Comparison of ENCODE assay signal across 8 mouse cellular contexts in genomic region chr2:93353725-93354124, GRCm38 (mm10). TPM values are rescaled to one million over a fixed set of nuclear protein-coding genes. Genes with fewer than 3 reads are reported as not detected.
DNase-seq lines count a peak whose midpoint lies in the region; ATAC-seq and TF ChIP-seq lines count a peak whose summit lies in the region.

No protein-coding gene starts in this region.

- ATAC-seq in hindbrain, embryonic 12.5 days (ENCODE audit: low FRiP score) = 0 out of 2 replicates have a peak, but pooled peaks have one; percentile 21
- ATAC-seq in hindbrain, embryonic 13.5 days (ENCODE audit: low FRiP score) = no peak
- ATAC-seq in heart, embryonic 11.5 days (replicated peaks; ENCODE audit: insufficient number of reproducible peaks, low FRiP score, low TSS enrichment) = peak; percentile 92
- ATAC-seq in lung, embryonic 15.5 days (ENCODE audit: borderline replicate concordance, extremely low read depth, low FRiP score, low TSS enrichment) = peak; percentile 76; the same call in 1 of the 2 replicates

- TF ChIP-seq RAD21 in MEL (IDR thresholded peaks at IDR 0.05; ENCODE audit: low read depth, low read length) = no peak

- H3K4me1 ChIP-seq in hindbrain, embryonic 12.5 days = peaks cover 7% of the 10 kb centered on the region
- H3K4me1 ChIP-seq in hindbrain, embryonic 13.5 days (replicated peaks) = peaks cover 21% of the 10 kb centered on the region
- peaks cover 8 to 61% of the 10 kb centered on the region in 2 experiments; a peak in 3 of 4 replicates for H3K4me1 ChIP-seq in MEL (ENCODE audit: control insufficient read depth in 1 of 2, insufficient read depth in 2 of 2, low read length in 2 of 2)
- peaks cover 20% of the 10 kb centered on the region for H3K4me1 ChIP-seq in heart, embryonic 11.5 days (ENCODE audit: control insufficient read depth, insufficient read depth, low read length)
- H3K4me1 ChIP-seq in lung, embryonic 15.5 days = no peaks in the 10 kb centered on the region

- DNase-seq in MEL (ENCODE audit: low read depth, low spot score) = peak; percentile 86
- DNase-seq in T-cell, adult 2 months (ENCODE audit: low spot score) = no peak
- DNase-seq in thymus, postnatal 10 days (ENCODE audit: low spot score in 2 of 2) = no peak
- DNase-seq in gastrocnemius, postnatal 36 days = no peak

- H3K36me3 ChIP-seq in hindbrain, embryonic 12.5 days = no peaks in the 10 kb centered on the region
- H3K36me3 ChIP-seq in hindbrain, embryonic 13.5 days = no peaks in the 10 kb centered on the region
- H3K36me3 ChIP-seq in MEL (ENCODE audit: control insufficient read depth in 1 of 2, insufficient read depth in 2 of 2, low read length in 2 of 2) = peaks cover 0 to 29% of the 10 kb centered on the region in 2 experiments; a peak in 2 of 4 replicates
- no peaks in the 10 kb centered on the region for H3K36me3 ChIP-seq in heart, embryonic 11.5 days (ENCODE audit: control insufficient read depth, insufficient read depth, low read length)
- H3K36me3 ChIP-seq in lung, embryonic 15.5 days = no peaks in the 10 kb centered on the region

- 88% methylated on average over 4 of the region's 4 CpGs for WGBS in hindbrain, embryonic 12.5 days
- WGBS in hindbrain, embryonic 13.5 days = 82% methylated on average over 4 of the region's 4 CpGs
- 13% methylated on average over 4 of the region's 4 CpGs for WGBS in heart, embryonic 11.5 days (ENCODE audit: insufficient replicate concordance)
- 29% methylated on average over 4 of the region's 4 CpGs for WGBS in lung, embryonic 15.5 days

- no peaks in the 10 kb centered on the region for H3K79me2 ChIP-seq in MEL (ENCODE audit: control insufficient read depth, insufficient read depth, low read length, poor library complexity)

- H3K27ac ChIP-seq in hindbrain, embryonic 12.5 days = no peak overlapping the region
- no peak overlapping the region for H3K27ac ChIP-seq in hindbrain, embryonic 13.5 days
- H3K27ac ChIP-seq in MEL (ENCODE audit: control insufficient read depth, low read depth, low read length) = peak overlapping the region; percentile 81
- H3K27ac ChIP-seq in heart, embryonic 11.5 days (ENCODE audit: low read depth, low read length) = peak overlapping the region; percentile 89
- peak overlapping the region; percentile 62; the same call in 1 of the 2 replicates for H3K27ac ChIP-seq in lung, embryonic 15.5 days

- intact Hi-C loops in gastrocnemius, postnatal 36 days (cut with DNase I) = no loop called here

- TF ChIP-seq CTCF in MEL (IDR thresholded peaks at IDR 0.05 in 2 of 3, conservative IDR thresholded peaks at IDR 0.05 in 1 of 3; ENCODE audit: control insufficient read depth in 1 of 3, insufficient read depth in 1 of 3, low read depth in 2 of 3, low read length in 3 of 3, poor library complexity in 1 of 3, severe bottlenecking in 1 of 3) = no peak

- 0 out of 4 replicates have a peak, but pooled peaks of 1 of the 2 experiments have one; percentile 23 for TF ChIP-seq POLR2A in MEL (IDR thresholded peaks at IDR 0.05; ENCODE audit: control insufficient read depth in 1 of 2, insufficient read depth in 1 of 2, low read depth in 1 of 2, low read length in 2 of 2, poor library complexity in 1 of 2)

- H3K4me2 ChIP-seq in hindbrain, embryonic 12.5 days (replicated peaks) = no peak overlapping the region
- no peak overlapping the region for H3K4me2 ChIP-seq in hindbrain, embryonic 13.5 days
- H3K4me2 ChIP-seq in heart, embryonic 11.5 days = peak overlapping the region; percentile 45
- no peak overlapping the region for H3K4me2 ChIP-seq in lung, embryonic 15.5 days

- H3K27me3 ChIP-seq in hindbrain, embryonic 12.5 days = no peaks in the 10 kb centered on the region
- H3K27me3 ChIP-seq in hindbrain, embryonic 13.5 days = no peaks in the 10 kb centered on the region; the same call in 1 of the 2 replicates
- H3K27me3 ChIP-seq in MEL (ENCODE audit: control insufficient read depth in 1 of 2, insufficient read depth in 2 of 2, low read length in 2 of 2) = no peaks in the 10 kb centered on the region
- H3K27me3 ChIP-seq in heart, embryonic 11.5 days (ENCODE audit: control insufficient read depth, insufficient read depth, low read length) = no peaks in the 10 kb centered on the region
- no peaks in the 10 kb centered on the region for H3K27me3 ChIP-seq in lung, embryonic 15.5 days

- peak; percentile 97 to 98 for TF ChIP-seq EP300 in MEL (IDR thresholded peaks at IDR 0.05; ENCODE audit: low read depth in 1 of 2, low read length in 2 of 2)

- no peak overlapping the region for H3K4me3 ChIP-seq in hindbrain, embryonic 12.5 days
- no peak overlapping the region for H3K4me3 ChIP-seq in hindbrain, embryonic 13.5 days
- no peak overlapping the region for H3K4me3 ChIP-seq in MEL (ENCODE audit: control insufficient read depth in 1 of 2, insufficient read depth in 1 of 2, low read depth in 2 of 2, low read length in 2 of 2)
- H3K4me3 ChIP-seq in heart, embryonic 11.5 days (ENCODE audit: low read depth, low read length) = peak overlapping the region; percentile 14; the same call in 1 of the 2 replicates
- no peak overlapping the region for H3K4me3 ChIP-seq in lung, embryonic 15.5 days

- H3K9me3 ChIP-seq in hindbrain, embryonic 12.5 days (replicated peaks) = no peaks in the 10 kb centered on the region
- no peaks in the 10 kb centered on the region for H3K9me3 ChIP-seq in hindbrain, embryonic 13.5 days
- H3K9me3 ChIP-seq in MEL (replicated peaks; ENCODE audit: insufficient read depth, low read length) = no peaks in the 10 kb centered on the region
- H3K9me3 ChIP-seq in heart, embryonic 11.5 days (replicated peaks; ENCODE audit: control insufficient read depth, low read length) = no peaks in the 10 kb centered on the region
- H3K9me3 ChIP-seq in lung, embryonic 15.5 days = no peaks in the 10 kb centered on the region

- no peak overlapping the region for H3K9ac ChIP-seq in hindbrain, embryonic 12.5 days
- H3K9ac ChIP-seq in hindbrain, embryonic 13.5 days = no peak overlapping the region
- peak overlapping the region; percentile 28 for H3K9ac ChIP-seq in MEL (ENCODE audit: control insufficient read depth, low read depth, low read length, poor library complexity, severe bottlenecking)
- no peak overlapping the region; the same call in 1 of the 2 replicates for H3K9ac ChIP-seq in heart, embryonic 11.5 days (ENCODE audit: low read depth, low read length)
- H3K9ac ChIP-seq in lung, embryonic 15.5 days = no peak overlapping the region

TF ChIP-seq in MEL, 35 proteins besides CTCF, POLR2A, EP300 and RAD21 (continues in another document):
- TF ChIP-seq SMC3 (IDR thresholded peaks at IDR 0.05; ENCODE audit: low read depth, low read length) = no peak
- peak; percentile 42; the same call in 1 of the 2 replicates for TF ChIP-seq MYB (IDR thresholded peaks at IDR 0.05; ENCODE audit: low read depth, low read length)
- TF ChIP-seq UBTF (IDR thresholded peaks at IDR 0.05; ENCODE audit: borderline replicate concordance, insufficient read depth, low read depth, low read length) = no peak
- TF ChIP-seq TAL1 (IDR thresholded peaks at IDR 0.05; ENCODE audit: low read length) = peak; percentile 98
- TF ChIP-seq ETS1 (IDR thresholded peaks at IDR 0.05; ENCODE audit: low read depth, low read length) = peak; percentile 87
- TF ChIP-seq POLR2AphosphoS5 (IDR thresholded peaks at IDR 0.05; ENCODE audit: borderline replicate concordance, low read depth, low read length) = no peak
- TF ChIP-seq NRF1 (IDR thresholded peaks at IDR 0.05; ENCODE audit: insufficient read depth, low read depth, low read length, poor library complexity, severe bottlenecking) = no peak
- peak; percentile 61 for TF ChIP-seq CHD2 (IDR thresholded peaks at IDR 0.05; ENCODE audit: low read length)
- peak; percentile 96 for TF ChIP-seq MAZ (IDR thresholded peaks at IDR 0.05; ENCODE audit: low read depth, low read length)
- peak; percentile 82 for TF ChIP-seq RCOR1 (IDR thresholded peaks at IDR 0.05; ENCODE audit: low read depth, low read length)
- TF ChIP-seq MAX (IDR thresholded peaks at IDR 0.05; ENCODE audit: low read length) = no peak
- no peak for TF ChIP-seq MYC (IDR thresholded peaks at IDR 0.05; ENCODE audit: low read depth, low read length)
- no peak for TF ChIP-seq CHD1 (IDR thresholded peaks at IDR 0.05; ENCODE audit: low read depth, low read length)
- peak; percentile 47; the same call in 1 of the 2 replicates for TF ChIP-seq ELF1 (IDR thresholded peaks at IDR 0.05; ENCODE audit: low read depth, low read length)
- TF ChIP-seq USF1 (IDR thresholded peaks at IDR 0.05; ENCODE audit: low read depth, low read length) = no peak
- TF ChIP-seq KAT2A (conservative IDR thresholded peaks at IDR 0.05; ENCODE audit: low read depth, low read length) = no peak; the same call in 1 of the 2 replicates
- TF ChIP-seq ZC3H11A (IDR thresholded peaks at IDR 0.05; ENCODE audit: low read depth, low read length) = 0 out of 2 replicates have a peak, but pooled peaks have one; percentile 12
- no peak for TF ChIP-seq ZMIZ1 (IDR thresholded peaks at IDR 0.05; ENCODE audit: low read depth, low read length)
- TF ChIP-seq MEF2A (IDR thresholded peaks at IDR 0.05; ENCODE audit: extremely low read depth, insufficient replicate concordance, low read depth, low read length, poor library complexity, severe bottlenecking) = 0 out of 2 replicates have a peak, but pooled peaks have one; percentile 20
- TF ChIP-seq SIN3A (IDR thresholded peaks at IDR 0.05; ENCODE audit: low read length) = peak; percentile 61
- no peak for TF ChIP-seq E2F4 (IDR thresholded peaks at IDR 0.05; ENCODE audit: borderline replicate concordance, low read depth, low read length)
- TF ChIP-seq TBP (IDR thresholded peaks at IDR 0.05; ENCODE audit: low read depth, low read length) = no peak
- no peak for TF ChIP-seq ZNF384 (IDR thresholded peaks at IDR 0.05; ENCODE audit: low read depth, low read length)
- TF ChIP-seq BHLHE40 (IDR thresholded peaks at IDR 0.05; ENCODE audit: borderline replicate concordance, low read depth, low read length) = peak; percentile 42; the same call in 1 of the 2 replicates
- TF ChIP-seq HCFC1 (IDR thresholded peaks at IDR 0.05; ENCODE audit: low read depth, low read length) = 0 out of 2 replicates have a peak, but pooled peaks have one; percentile 17

RNA-seq across cellular contexts. Expression of gene Tspan18, which starts 19.4 kb away (rescaled TPM):
- polyA plus RNA-seq in hindbrain, embryonic 12.5 days (2016; fragmentation: Nextera tagmentation; extraction: Ambion mirVana) = 34.2 and 39.0 TPM in 2 replicates
- polyA plus RNA-seq in hindbrain, embryonic 13.5 days (2015; fragmentation: Nextera tagmentation; extraction: Ambion mirVana) = 23.6 and 32.5 TPM in 2 replicates
- 1.5 and 2.2 TPM in 2 replicates for total RNA-seq in MEL (2012; rRNA removed)
- polyA plus RNA-seq in MEL (2012; ENCODE audit: insufficient read depth in 1 of 2, insufficient read length in 2 of 2, low read depth in 1 of 2, low replicate concordance in 2 of 2, missing spikeins in 1 of 2) = 1 to 10 TPM in 1 of 2 experiments, not detected in 1; 4.4 TPM
- 75.5 and 84.5 TPM in 2 replicates for polyA plus RNA-seq in heart, embryonic 11.5 days (2014; fragmentation: Nextera tagmentation; extraction: Ambion mirVana)
- 25.4 and 29.0 TPM in 2 replicates for polyA plus RNA-seq in lung, embryonic 15.5 days (2015; fragmentation: Nextera tagmentation; extraction: Ambion mirVana)
- total RNA-seq in gastrocnemius, postnatal 36 days (2021) = 1 to 10 TPM; 1.3 to 2.5 TPM

Comparison
In these comparisons a context has a peak if more than half of its experiments do, and no peak if none do; other contexts are left out.
1. H3K27ac ChIP-seq: peak in MEL (single experiment), heart, embryonic 11.5 days (single experiment) and lung, embryonic 15.5 days (single experiment); none in hindbrain, embryonic 12.5 days (single experiment) and hindbrain, embryonic 13.5 days (single experiment).